Mouse (Mus musculus): ENCODE measurements around the gene Ube2c.

Gene Ube2c

GRCm38 (mm10) chr2:164821060-164821459, 51.4 kb downstream of the Ube2c start:
- DNase-seq (ENCODE audit: low read depth, low spot score), result no peak

DNA sequence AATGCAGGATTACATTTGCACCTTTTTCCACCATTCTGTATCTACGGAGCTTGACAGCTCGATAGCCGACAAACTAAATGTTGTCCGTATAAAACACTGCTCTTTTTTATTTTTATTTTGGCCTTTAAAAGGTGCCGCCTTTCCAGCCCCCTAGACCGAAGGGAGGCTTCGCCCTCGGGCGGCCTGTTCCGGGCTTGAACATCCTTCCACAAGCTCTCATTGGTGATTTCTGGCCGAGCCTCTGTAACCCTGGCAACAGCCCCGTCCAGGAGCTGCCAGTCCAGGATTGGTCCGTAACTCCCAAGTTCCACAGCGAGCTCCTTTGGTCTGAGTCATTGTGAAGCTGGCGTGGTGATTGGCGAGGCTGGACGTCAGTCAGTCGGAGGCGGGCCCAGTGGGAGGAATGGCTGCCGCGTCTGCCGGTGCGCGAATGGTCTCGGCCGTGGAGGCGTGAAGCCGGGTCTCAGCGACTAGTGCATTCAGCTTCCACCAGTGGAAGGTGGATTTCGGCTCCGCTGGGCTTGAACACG, 53.0 kb downstream of the Ube2c start, which contains the start of gene Zswim1:
TSS of gene Zswim1 (plus strand) at position 51 of the 530 bp plus-strand sequence.
- DNase-seq (ENCODE audit: low read depth, low spot score), result peak; percentile 98

DNA sequence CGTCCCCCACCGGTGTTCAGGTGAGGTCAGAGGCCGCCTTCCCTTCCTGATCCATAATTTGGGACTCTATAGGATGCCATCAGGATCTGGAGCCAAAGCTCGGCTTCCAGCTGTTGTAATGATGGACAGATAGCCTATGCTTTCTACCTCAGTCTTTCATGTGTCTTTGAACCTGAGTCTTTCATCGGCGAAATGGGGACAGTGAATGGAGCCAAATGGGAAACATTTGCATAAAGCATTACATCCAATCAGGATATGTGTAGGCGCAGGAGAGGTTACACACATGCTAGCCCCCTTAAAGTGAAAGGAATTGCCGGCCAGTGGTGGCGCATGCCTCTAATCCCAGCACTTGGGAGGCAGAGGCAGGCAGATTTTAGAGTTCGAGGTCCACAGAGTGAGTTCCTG, 53.5 kb downstream of the Ube2c start:
- no peak for DNase-seq (ENCODE audit: low read depth, low spot score)

DNA sequence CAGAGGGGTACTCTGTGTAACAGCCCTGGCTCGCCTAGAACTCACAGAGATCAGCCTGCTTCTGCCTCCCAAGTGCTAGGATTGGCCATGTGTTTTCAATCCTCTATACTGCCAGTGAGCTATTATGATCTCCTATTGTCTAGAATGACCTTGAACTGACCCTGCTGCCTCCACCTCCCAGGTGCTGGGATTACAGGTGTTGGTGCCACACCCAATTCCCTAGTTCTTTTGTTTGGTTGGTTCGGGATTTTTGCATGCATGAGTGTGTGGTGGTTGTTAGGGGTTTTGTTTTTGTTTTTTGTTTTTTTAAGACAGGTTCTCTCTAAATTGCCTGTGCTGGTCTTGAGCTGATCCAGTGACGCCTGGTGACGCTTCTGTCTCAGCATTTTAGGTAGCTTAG, 54.3 kb downstream of the Ube2c start:
- no peak for DNase-seq (ENCODE audit: low read depth, low spot score)

- no peak for DNase-seq (ENCODE audit: low read depth, low spot score)
Observed at GRCm38 (mm10) chr2:164825521-164825920, 55.8 kb downstream of the Ube2c start.

GRCm38 (mm10) chr2:164827146-164827850, 57.6 kb downstream of the Ube2c start:
- DNase-seq (ENCODE audit: low read depth, low spot score), result no peak
